11 mouse cellular contexts compared by ENCODE assay signal in the genomic region with DNA sequence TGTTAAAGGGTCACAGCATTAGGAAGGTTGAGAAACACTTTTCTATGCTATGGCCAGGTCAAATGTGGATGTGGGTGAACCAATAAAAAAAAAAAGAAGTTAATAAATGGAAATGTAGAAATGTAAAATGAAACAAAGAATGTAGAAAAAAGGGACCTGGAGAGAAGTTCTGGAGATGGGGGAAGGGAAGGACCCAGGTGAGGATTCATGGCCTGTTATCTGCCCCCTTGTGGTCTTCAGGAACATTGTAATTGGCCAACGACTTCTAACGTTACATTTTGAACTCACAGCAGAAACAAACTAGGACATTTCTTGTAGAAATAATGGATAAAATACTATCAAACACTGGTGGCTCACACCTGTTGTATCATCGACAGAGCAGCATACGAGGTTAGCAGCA. TPM values are rescaled to one million over a fixed set of nuclear protein-coding genes. Genes with fewer than 3 reads are reported as not detected.
DNase-seq lines count a peak whose midpoint lies in the region; ATAC-seq and TF ChIP-seq lines count a peak whose summit lies in the region.
"Had no signal": no experiment of that assay in that cellular context is flagged by ENCODE, and none has a peak within 500 bp of the region (broad histone marks: within the 10 kb centered on the region; RNA-seq: fewer than 3 reads in every experiment).

No protein-coding gene starts in this region.

- H3K27ac ChIP-seq in kidney, postnatal 0 days, result no peak overlapping the region
- H3K27ac ChIP-seq in kidney, embryonic 16.5 days (ENCODE audit: low read length), result no peak overlapping the region
- H3K27ac ChIP-seq: heart, embryonic 10.5 days; liver, embryonic 13.5 days had no signal

- H3K36me3 ChIP-seq in kidney, postnatal 0 days (ENCODE audit: insufficient read depth, low read length), result no peaks in the 10 kb centered on the region
- H3K36me3 ChIP-seq in kidney, embryonic 16.5 days (ENCODE audit: insufficient read depth, low read length), result no peaks in the 10 kb centered on the region
- H3K36me3 ChIP-seq: heart, embryonic 10.5 days; liver, embryonic 13.5 days had no signal

- H3K4me2 ChIP-seq in kidney, postnatal 0 days (ENCODE audit: low read length), result no peak overlapping the region
- no peak overlapping the region for H3K4me2 ChIP-seq in kidney, embryonic 16.5 days (replicated peaks; ENCODE audit: low read depth, low read length)
- H3K4me2 ChIP-seq: liver, embryonic 13.5 days had no signal

- no peak overlapping the region for H3K4me3 ChIP-seq in kidney, postnatal 0 days (replicated peaks; ENCODE audit: low read depth, low read length)
- H3K4me3 ChIP-seq in kidney, embryonic 16.5 days (ENCODE audit: low read length), result no peak overlapping the region
- H3K4me3 ChIP-seq: heart, embryonic 10.5 days; liver, embryonic 13.5 days had no signal

- H3K9me3 ChIP-seq in kidney, postnatal 0 days (replicated peaks; ENCODE audit: low read length), result no peaks in the 10 kb centered on the region
- no peaks in the 10 kb centered on the region for H3K9me3 ChIP-seq in kidney, embryonic 16.5 days (ENCODE audit: low read length)
- H3K9me3 ChIP-seq: heart, embryonic 10.5 days; liver, embryonic 13.5 days had no signal

- WGBS in kidney, postnatal 0 days, result 52% methylated on average over 4 of the region's 4 CpGs
- 55% methylated on average over 4 of the region's 4 CpGs for WGBS in kidney, embryonic 16.5 days

- H3K4me1 ChIP-seq in kidney, postnatal 0 days (replicated peaks; ENCODE audit: insufficient read depth, low read length), result 0 out of 2 replicates have a peak, but pooled peaks cover 10% of the 10 kb centered on the region
- peaks cover 5% of the 10 kb centered on the region; the same call in 1 of the 2 replicates for H3K4me1 ChIP-seq in kidney, embryonic 16.5 days (ENCODE audit: insufficient read depth, low read length)
- H3K4me1 ChIP-seq: liver, embryonic 13.5 days had no signal

- peak; percentile 65 for TF ChIP-seq CTCF in kidney, postnatal 0 days (IDR thresholded peaks at IDR 0.05; ENCODE audit: low read depth)

- no peak overlapping the region for H3K9ac ChIP-seq in kidney, postnatal 0 days (ENCODE audit: low read depth, low read length)
- no peak overlapping the region for H3K9ac ChIP-seq in kidney, embryonic 16.5 days (replicated peaks; ENCODE audit: low read length)
- H3K9ac ChIP-seq: liver, embryonic 13.5 days had no signal

- 0 out of 2 replicates have a peak, but pooled peaks cover 3% of the 10 kb centered on the region for H3K27me3 ChIP-seq in kidney, postnatal 0 days (ENCODE audit: insufficient read depth, low read length)
- peaks cover 10% of the 10 kb centered on the region; the same call in 1 of the 2 replicates for H3K27me3 ChIP-seq in kidney, embryonic 16.5 days (ENCODE audit: insufficient read depth, low read length)

- peak; percentile 26 for DNase-seq in cerebellum, adult 9-10 months
- no peak for DNase-seq in cerebellum, adult 11-12 months
- DNase-seq in kidney, postnatal 0 days (ENCODE audit: low spot score), result no peak
- DNase-seq in 416B (ENCODE audit: low read depth), result peak; percentile 21
- DNase-seq in brain, adult 2 months (ENCODE audit: low read depth, low spot score), result peak; percentile 52
- no peak for DNase-seq in yolk sac, embryonic 10.5 days (ENCODE audit: low spot score)
- no peak for DNase-seq in adrenal gland, postnatal 4 days (ENCODE audit: low spot score in 2 of 2)
- DNase-seq: cerebellum, postnatal 36 days; liver, embryonic 13.5 days had no signal

- ATAC-seq in kidney, postnatal 0 days (replicated peaks; ENCODE audit: low FRiP score, low read depth), result no peak
- no peak for ATAC-seq in kidney, embryonic 16.5 days (ENCODE audit: low FRiP score, low TSS enrichment)

RNA-seq across cellular contexts. Expression of a gene that starts 7.9 kb away (rescaled TPM):
- polyA plus RNA-seq in kidney, postnatal 0 days (2015; fragmentation: Nextera tagmentation; extraction: Ambion mirVana), result 13.5 and 13.8 TPM in 2 replicates
- 26.2 and 27.5 TPM in 2 replicates for polyA plus RNA-seq in kidney, embryonic 16.5 days (2015; fragmentation: Nextera tagmentation; extraction: Ambion mirVana)
- 10 to 100 TPM; 47.5 to 52.2 TPM for total RNA-seq in adrenal gland, postnatal 4 days (2021)

RNA-seq across cellular contexts. Expression of a gene that starts 38.4 kb away (rescaled TPM):
- not detected in 2 replicates for polyA plus RNA-seq in kidney, postnatal 0 days (2015; fragmentation: Nextera tagmentation; extraction: Ambion mirVana)
- 0.04 and 0.10 TPM in 2 replicates for polyA plus RNA-seq in kidney, embryonic 16.5 days (2015; fragmentation: Nextera tagmentation; extraction: Ambion mirVana)
- 1 to 10 TPM; 2.3 to 3.5 TPM for total RNA-seq in adrenal gland, postnatal 4 days (2021)
- polyA plus RNA-seq: heart, embryonic 10.5 days; liver, embryonic 13.5 days had no signal

Comparison
In these comparisons a context has a peak if more than half of its experiments do, and no peak if none do; other contexts are left out.
1. DNase-seq: peak in cerebellum, adult 9-10 months (single experiment), 416B (single experiment) and brain, adult 2 months (single experiment); none in cerebellum, adult 11-12 months (single experiment), kidney, postnatal 0 days (single experiment), yolk sac, embryonic 10.5 days (single experiment) and adrenal gland, postnatal 4 days (0 of 2).